Mouse (Mus musculus): ENCODE measurements around the gene Gadd45b.

The Gadd45b gene

GRCm38 (mm10) chr10:80936135-80936809, 6.4 kb downstream of the Gadd45b start:
- DNase-seq: peak; percentile 70

- no peak for DNase-seq
Measured at GRCm38 (mm10) chr10:80936810-80937164, 6.9 kb downstream of the Gadd45b start.

- DNase-seq: peak; percentile 54
Measured at GRCm38 (mm10) chr10:80937646-80938045, 7.8 kb downstream of the Gadd45b start.

GRCm38 (mm10) chr10:80938831-80939550, 9.1 kb downstream of the Gadd45b start:
- DNase-seq: no peak

GRCm38 (mm10) chr10:80939671-80940070, 9.8 kb downstream of the Gadd45b start:
- DNase-seq: peak; percentile 82

GRCm38 (mm10) chr10:80940320-80940987, 10.6 kb downstream of the Gadd45b start:
- DNase-seq: peak; percentile 51

GRCm38 (mm10) chr10:80940988-80941347, 11.1 kb downstream of the Gadd45b start:
- DNase-seq: no peak

GRCm38 (mm10) chr10:80942919-80943318, 13.0 kb downstream of the Gadd45b start:
- DNase-seq: no peak

GRCm38 (mm10) chr10:80943701-80944100, 13.8 kb downstream of the Gadd45b start:
- DNase-seq: no peak

GRCm38 (mm10) chr10:80944231-80944630, 14.4 kb downstream of the Gadd45b start:
- no peak for DNase-seq

- no peak for DNase-seq
Measured at GRCm38 (mm10) chr10:80946684-80947437, 17.0 kb downstream of the Gadd45b start.

- DNase-seq: no peak
Measured at GRCm38 (mm10) chr10:80947802-80948201, 17.9 kb downstream of the Gadd45b start.

GRCm38 (mm10) chr10:80948570-80948969, 18.7 kb downstream of the Gadd45b start:
- DNase-seq: no peak

GRCm38 (mm10) chr10:80949081-80949480, 19.2 kb downstream of the Gadd45b start:
- no peak for DNase-seq

GRCm38 (mm10) chr10:80950314-80950713, 20.4 kb downstream of the Gadd45b start:
- no peak for DNase-seq

GRCm38 (mm10) chr10:80951761-80952390, 22.0 kb downstream of the Gadd45b start:
- DNase-seq: no peak

GRCm38 (mm10) chr10:80952449-80952848, 22.6 kb downstream of the Gadd45b start:
- DNase-seq: no peak

- no peak for DNase-seq
Measured at GRCm38 (mm10) chr10:80954415-80954814, 24.5 kb downstream of the Gadd45b start.

GRCm38 (mm10) chr10:80954843-80955242, 25.0 kb downstream of the Gadd45b start:
- no peak for DNase-seq

GRCm38 (mm10) chr10:80955536-80955935, 25.7 kb downstream of the Gadd45b start:
- DNase-seq: peak; percentile 77

GRCm38 (mm10) chr10:80956385-80956784, 26.5 kb downstream of the Gadd45b start:
- no peak for DNase-seq

GRCm38 (mm10) chr10:80956901-80957300, 27.0 kb downstream of the Gadd45b start:
- no peak for DNase-seq

GRCm38 (mm10) chr10:80957791-80958190, 27.9 kb downstream of the Gadd45b start:
- no peak for DNase-seq
